Mouse (Mus musculus): ENCODE results near the gene Chid1. TPM values are rescaled to one million over a fixed set of nuclear protein-coding genes. Genes with fewer than 3 reads are reported as not detected.
A peak's percentile ranks its signal among the peaks of the same experiment; 100 is the strongest.

The Chid1 gene
- polyA plus RNA-seq, 1 experiment, result 30.7 TPM

- no peaks in the 10 kb centered on the region for H3K27me3 ChIP-seq (ENCODE audit: control insufficient read depth, insufficient read depth, low read length)
- 91% methylated on average over 6 of the region's 6 CpGs for WGBS
- peaks cover 27% of the 10 kb centered on the region for H3K36me3 ChIP-seq (ENCODE audit: control insufficient read depth, insufficient read depth, low read length)
- no peak overlapping the region for H3K27ac ChIP-seq (ENCODE audit: insufficient read depth, low read depth, low read length)
- H3K4me3 ChIP-seq (ENCODE audit: low read depth, low read length), result no peak overlapping the region
- peaks cover 37% of the 10 kb centered on the region for H3K4me1 ChIP-seq (ENCODE audit: control insufficient read depth, insufficient read depth, insufficient read length, low read length)
- no peak for TF ChIP-seq CTCF (IDR thresholded peaks at IDR 0.05; ENCODE audit: extremely low read depth, insufficient read length, insufficient replicate concordance, low read depth, low read length)
- no peak for TF ChIP-seq POLR2A (IDR thresholded peaks at IDR 0.05; ENCODE audit: low read depth, low read length)
Observed at GRCm38 (mm10) chr7:141472763-141473162, 66.9 kb downstream of the Chid1 start.

- 73% methylated on average over 6 of the region's 6 CpGs for WGBS
- Histone ChIP-seq H3K4me1 (ENCODE audit: control insufficient read depth, insufficient read depth, insufficient read length, low read length) (peaks cover 36% of the 10 kb centered on the region), H3K4me3 (ENCODE audit: low read depth, low read length) (no peak overlapping the region), H3K27ac (ENCODE audit: insufficient read depth, low read depth, low read length) (no peak overlapping the region), H3K27me3 (ENCODE audit: control insufficient read depth, insufficient read depth, low read length) (no peaks in the 10 kb centered on the region), H3K36me3 (ENCODE audit: control insufficient read depth, insufficient read depth, low read length) (peaks cover 27% of the 10 kb centered on the region)
- TF ChIP-seq CTCF (IDR thresholded peaks at IDR 0.05; ENCODE audit: extremely low read depth, insufficient read length, insufficient replicate concordance, low read depth, low read length) (no peak), POLR2A (IDR thresholded peaks at IDR 0.05; ENCODE audit: low read depth, low read length) (no peak)
Observed at GRCm38 (mm10) chr7:141472226-141472625, 67.4 kb downstream of the Chid1 start.

GRCm38 (mm10) chr7:141471236-141471635 lies 68.4 kb downstream of the Chid1 start:
- no peak overlapping the region for H3K27ac ChIP-seq (ENCODE audit: insufficient read depth, low read depth, low read length)
- 79% methylated on average over 1 of the region's 1 CpGs for WGBS
- no peaks in the 10 kb centered on the region for H3K27me3 ChIP-seq (ENCODE audit: control insufficient read depth, insufficient read depth, low read length)
- H3K4me1 ChIP-seq (ENCODE audit: control insufficient read depth, insufficient read depth, insufficient read length, low read length), result peaks cover 34% of the 10 kb centered on the region
- TF ChIP-seq CTCF (IDR thresholded peaks at IDR 0.05; ENCODE audit: extremely low read depth, insufficient read length, insufficient replicate concordance, low read depth, low read length) (no peak), POLR2A (IDR thresholded peaks at IDR 0.05; ENCODE audit: low read depth, low read length) (no peak)
- peaks cover 27% of the 10 kb centered on the region for H3K36me3 ChIP-seq (ENCODE audit: control insufficient read depth, insufficient read depth, low read length)
- no peak overlapping the region for H3K4me3 ChIP-seq (ENCODE audit: low read depth, low read length)

DNA sequence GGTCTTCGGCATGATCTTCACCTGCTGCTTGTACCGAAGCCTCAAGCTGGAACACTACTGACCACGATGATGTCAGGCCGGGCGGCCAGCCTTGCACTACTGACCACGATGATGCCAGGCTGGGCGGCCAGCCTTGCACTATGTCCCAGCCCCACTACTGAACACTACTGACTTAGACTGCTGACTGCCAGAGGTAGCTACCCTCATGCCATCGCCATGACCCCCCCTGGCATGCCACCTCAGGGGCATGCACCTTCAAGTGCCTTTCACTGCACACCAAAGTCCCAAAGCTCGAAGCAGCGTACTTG lies 69.1 kb downstream of the Chid1 start:
- no peak overlapping the region for H3K4me3 ChIP-seq (ENCODE audit: low read depth, low read length)
- peaks cover 27% of the 10 kb centered on the region for H3K36me3 ChIP-seq (ENCODE audit: control insufficient read depth, insufficient read depth, low read length)
- H3K27ac ChIP-seq (ENCODE audit: insufficient read depth, low read depth, low read length), result no peak overlapping the region
- TF ChIP-seq CTCF (IDR thresholded peaks at IDR 0.05; ENCODE audit: extremely low read depth, insufficient read length, insufficient replicate concordance, low read depth, low read length) (no peak), POLR2A (IDR thresholded peaks at IDR 0.05; ENCODE audit: low read depth, low read length) (no peak)
- 94% methylated on average over 10 of the region's 10 CpGs for WGBS
- H3K4me1 ChIP-seq (ENCODE audit: control insufficient read depth, insufficient read depth, insufficient read length, low read length), result peaks cover 27% of the 10 kb centered on the region
- H3K27me3 ChIP-seq (ENCODE audit: control insufficient read depth, insufficient read depth, low read length), result no peaks in the 10 kb centered on the region

DNA sequence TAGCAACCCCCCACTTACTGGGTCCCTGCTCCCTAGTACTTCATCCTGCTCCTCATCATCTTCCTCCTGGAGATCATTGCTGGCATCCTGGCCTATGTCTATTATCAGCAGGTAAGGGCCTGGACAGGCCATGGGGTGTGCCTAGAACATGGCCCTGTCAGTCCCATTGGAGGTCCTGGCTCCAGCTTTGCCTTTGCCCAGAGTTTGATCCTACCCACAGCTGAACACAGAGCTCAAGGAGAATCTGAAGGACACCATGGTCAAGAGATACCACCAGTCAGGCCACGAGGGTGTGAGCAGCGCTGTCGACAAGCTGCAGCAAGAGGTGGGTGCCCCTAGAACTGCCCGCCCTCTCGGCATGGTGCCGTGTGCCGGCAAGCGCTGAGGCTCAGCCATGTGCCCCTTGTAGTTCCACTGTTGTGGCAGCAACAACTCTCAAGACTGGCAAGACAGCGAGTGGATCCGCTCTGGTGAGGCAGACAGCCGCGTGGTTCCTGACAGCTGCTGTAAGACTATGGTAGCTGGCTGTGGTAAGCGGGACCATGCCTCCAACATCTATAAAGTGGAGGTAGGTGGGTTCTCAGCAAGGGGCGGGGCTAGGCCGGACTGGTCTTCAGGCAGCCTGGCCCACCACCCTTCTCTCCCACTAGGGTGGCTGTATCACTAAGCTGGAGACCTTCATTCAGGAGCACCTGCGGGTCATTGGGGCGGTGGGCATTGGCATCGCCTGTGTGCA lies 69.6 kb downstream of the Chid1 start:
- H3K4me1 ChIP-seq (ENCODE audit: control insufficient read depth, insufficient read depth, insufficient read length, low read length), result peaks cover 29% of the 10 kb centered on the region
- 94% methylated on average over 18 of the region's 18 CpGs for WGBS
- H3K36me3 ChIP-seq (ENCODE audit: control insufficient read depth, insufficient read depth, low read length), result peaks cover 27% of the 10 kb centered on the region
- no peaks in the 10 kb centered on the region for H3K27me3 ChIP-seq (ENCODE audit: control insufficient read depth, insufficient read depth, low read length)
- TF ChIP-seq CTCF (IDR thresholded peaks at IDR 0.05; ENCODE audit: extremely low read depth, insufficient read length, insufficient replicate concordance, low read depth, low read length) (no peak), POLR2A (IDR thresholded peaks at IDR 0.05; ENCODE audit: low read depth, low read length) (no peak)
- no peak overlapping the region for H3K27ac ChIP-seq (ENCODE audit: insufficient read depth, low read depth, low read length)
- H3K4me3 ChIP-seq (ENCODE audit: low read depth, low read length), result no peak overlapping the region

GRCm38 (mm10) chr7:141469352-141469751 lies 70.3 kb downstream of the Chid1 start:
- peaks cover 27% of the 10 kb centered on the region for H3K36me3 ChIP-seq (ENCODE audit: control insufficient read depth, insufficient read depth, low read length)
- no peaks in the 10 kb centered on the region for H3K27me3 ChIP-seq (ENCODE audit: control insufficient read depth, insufficient read depth, low read length)
- TF ChIP-seq CTCF (IDR thresholded peaks at IDR 0.05; ENCODE audit: extremely low read depth, insufficient read length, insufficient replicate concordance, low read depth, low read length), result no peak
- no peak for TF ChIP-seq POLR2A (IDR thresholded peaks at IDR 0.05; ENCODE audit: low read depth, low read length)
- H3K4me1 ChIP-seq (ENCODE audit: control insufficient read depth, insufficient read depth, insufficient read length, low read length), result peaks cover 36% of the 10 kb centered on the region
- 91% methylated on average over 6 of the region's 6 CpGs for WGBS
- 0 out of 2 replicates have a peak overlapping the region, but pooled peaks have one; percentile 21 for H3K4me3 ChIP-seq (ENCODE audit: low read depth, low read length)
- H3K27ac ChIP-seq (ENCODE audit: insufficient read depth, low read depth, low read length), result peak overlapping the region; percentile 87

DNA sequence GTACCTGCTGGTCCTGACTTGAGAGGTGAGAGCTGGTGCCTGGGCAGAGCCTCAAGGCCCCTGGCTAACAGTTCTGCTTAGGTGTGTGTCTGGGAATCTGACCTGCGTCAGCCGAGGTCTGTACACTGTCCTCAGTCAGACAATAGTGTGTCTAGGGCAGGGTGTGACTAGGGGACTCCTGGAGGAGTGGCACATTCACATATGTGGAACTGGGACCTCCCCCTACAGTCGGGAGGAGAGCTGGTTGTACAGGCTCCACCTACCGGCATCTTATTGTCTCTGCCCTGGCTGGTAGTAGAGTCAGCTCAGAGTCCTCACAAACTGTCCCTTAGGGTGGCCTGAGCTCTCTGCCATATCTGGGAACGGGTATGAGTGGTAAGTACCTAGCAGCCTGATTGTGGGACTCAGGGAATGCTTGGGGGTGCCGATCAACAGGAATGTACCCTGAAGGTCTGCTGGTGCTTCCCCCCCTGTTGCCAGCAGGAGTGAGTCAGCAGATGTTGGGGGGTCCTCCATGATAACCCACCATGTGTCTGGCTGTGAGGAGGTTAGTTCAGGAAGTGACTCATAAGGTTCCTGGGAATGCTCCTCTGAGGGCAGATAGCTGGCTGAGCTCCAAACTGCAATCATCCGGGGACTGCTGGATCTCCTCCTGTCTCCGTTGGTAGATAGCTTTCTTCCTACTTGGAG lies 71.0 kb downstream of the Chid1 start:
- Histone ChIP-seq H3K27ac (ENCODE audit: insufficient read depth, low read depth, low read length) (peak overlapping the region; percentile 87), H3K4me1 (ENCODE audit: control insufficient read depth, insufficient read depth, insufficient read length, low read length) (peaks cover 33% of the 10 kb centered on the region), H3K4me3 (ENCODE audit: low read depth, low read length) (peak overlapping the region; percentile 76), H3K36me3 (ENCODE audit: control insufficient read depth, insufficient read depth, low read length) (peaks cover 27% of the 10 kb centered on the region), H3K27me3 (ENCODE audit: control insufficient read depth, insufficient read depth, low read length) (no peaks in the 10 kb centered on the region)
- WGBS, result 4% methylated on average over 8 of the region's 8 CpGs
- TF ChIP-seq CTCF (IDR thresholded peaks at IDR 0.05; ENCODE audit: extremely low read depth, insufficient read length, insufficient replicate concordance, low read depth, low read length), result peak; percentile 42; the same call in 1 of the 2 replicates
- TF ChIP-seq POLR2A (IDR thresholded peaks at IDR 0.05; ENCODE audit: low read depth, low read length), result no peak
